Mouse (Mus musculus) erythroid progenitor cell, adult 5-6 weeks (primary cell): ENCODE results near the gene Siae. TPM values are rescaled to one million over a fixed set of nuclear protein-coding genes. Genes with fewer than 3 reads are reported as not detected.
A peak's percentile ranks its signal among the peaks of the same experiment; 100 is the strongest.

ENCODE experiments used
- ATAC-seq: replicated peaks from 2 replicates; pipeline ENCODE4 v1.8.0; 2016; ENCODE audit warnings: moderate number of reproducible peaks, mild to moderate bottlenecking, moderate TSS enrichment, inconsistent platforms; ENCODE audit not compliant: poor library complexity, low FRiP score, severe bottlenecking
- total RNA-seq, 2 experiments: library from RNA; stranded (forward) in 1 of 2; stranded (reverse) in 1 of 2; fragments of 150-400 nt in 1 of 2; fragments of 186-747, 209-891 nt in 1 of 2; gene quantifications; 2 replicates each; pipeline versions ENCODE4 v1.2.3 to v1.2.4; 2015 to 2017; ENCODE audit warnings: low replicate concordance in 2 of 2

Siae gene
- total RNA-seq, 2 experiments from 2014 or later: 2.5 to 3.6 TPM

GRCm38 (mm10) chr9:37656931-37657481 is 101.5 kb downstream of the Siae start, which contains the start of gene Tbrg1:
Tbrg1 (minus strand) TSS chr9:37657312.
- ATAC-seq: peak; percentile 90

GRCm38 (mm10) chr9:37659413-37659812 is 103.9 kb downstream of the Siae start:
- ATAC-seq: no peak

DNA sequence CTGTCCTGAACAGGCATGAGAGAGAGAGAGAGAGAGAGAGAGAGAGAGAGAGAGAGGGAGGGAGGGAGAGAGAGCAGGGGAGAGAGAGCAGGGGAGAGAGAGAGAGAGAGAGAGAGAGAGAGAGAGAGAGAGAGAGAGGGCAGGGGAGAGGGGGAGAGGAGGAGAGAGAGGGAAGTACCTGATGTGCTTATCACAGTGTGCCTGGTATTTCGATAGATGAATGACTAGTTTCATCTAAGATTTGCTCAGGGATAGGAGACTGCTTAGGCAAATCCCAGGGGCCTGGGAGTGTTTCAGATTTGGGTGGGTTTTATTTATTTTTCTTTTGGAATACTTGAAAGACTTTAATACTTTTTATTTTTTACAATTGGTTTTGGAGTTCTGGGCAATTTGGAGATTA is 107.7 kb downstream of the Siae start:
- no peak for ATAC-seq

DNA sequence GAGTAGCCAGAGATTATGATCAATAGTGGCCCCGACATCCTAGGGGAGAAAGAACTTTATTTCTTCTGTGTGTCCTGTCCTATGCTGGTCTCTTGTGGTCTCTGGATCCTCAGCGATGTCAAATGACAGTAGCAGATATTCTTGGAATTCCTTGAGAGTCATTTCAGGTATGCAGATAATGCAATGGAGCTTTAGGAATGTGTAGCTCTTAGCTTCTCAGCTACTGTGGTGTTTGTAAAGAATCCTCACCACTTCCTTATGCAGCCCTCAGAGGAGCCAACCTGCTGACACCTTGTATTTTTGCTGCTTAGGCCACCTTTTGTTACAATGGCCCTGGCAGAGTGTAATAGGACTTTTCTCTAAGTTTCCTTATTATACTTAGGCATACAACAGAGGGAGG is 109.1 kb downstream of the Siae start:
- ATAC-seq: no peak

- no peak for ATAC-seq
Measured at GRCm38 (mm10) chr9:37666045-37666444, 110.5 kb downstream of the Siae start.

DNA sequence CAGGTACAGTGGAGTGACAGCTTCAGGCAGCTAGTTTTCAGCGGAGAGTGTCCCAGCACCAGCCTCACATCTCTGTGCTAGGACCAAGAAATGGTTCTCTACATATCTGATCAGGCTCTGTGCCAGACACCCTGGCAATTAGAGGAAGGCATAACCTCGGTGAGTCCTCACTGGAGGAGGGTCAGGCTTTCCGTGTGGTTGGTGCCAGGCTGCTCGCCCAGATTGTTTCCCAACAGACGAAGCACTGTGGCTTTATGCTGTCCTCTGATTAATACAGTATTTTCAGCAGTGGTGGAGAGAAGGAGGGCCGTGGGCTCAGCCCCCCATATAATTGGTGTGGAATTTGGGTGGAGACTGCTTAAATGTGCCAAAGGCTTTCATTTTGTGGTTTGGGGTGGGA is 113.6 kb downstream of the Siae start, which contains the start of gene Panx3:
Gene Panx3 (minus strand): TSS at position 121 of the 400 bp plus-strand sequence.
- no peak for ATAC-seq

- no peak for ATAC-seq
Measured at GRCm38 (mm10) chr9:37669678-37670077, 114.2 kb downstream of the Siae start.

GRCm38 (mm10) chr9:37670261-37670660 is 114.8 kb downstream of the Siae start:
- no peak for ATAC-seq

DNA sequence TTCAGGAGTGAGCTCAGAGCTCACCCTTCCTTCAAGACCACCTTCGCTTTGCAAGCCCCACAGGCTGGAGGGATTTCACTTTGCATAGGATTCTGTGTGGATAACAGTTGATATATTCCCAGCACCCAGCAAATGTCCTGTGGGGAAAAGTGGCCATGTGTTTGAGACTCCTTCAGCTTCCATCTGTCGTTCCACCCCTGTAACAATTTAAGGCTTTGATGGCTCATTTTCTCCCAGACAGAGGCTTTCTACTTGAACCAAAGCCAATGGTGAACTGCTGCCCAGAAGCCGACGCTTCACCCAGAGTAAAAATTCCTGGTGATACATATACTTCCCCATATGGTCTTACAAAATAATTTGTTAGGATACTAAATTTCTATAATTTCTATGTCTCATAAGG is 119.8 kb downstream of the Siae start:
- ATAC-seq: no peak

DNA sequence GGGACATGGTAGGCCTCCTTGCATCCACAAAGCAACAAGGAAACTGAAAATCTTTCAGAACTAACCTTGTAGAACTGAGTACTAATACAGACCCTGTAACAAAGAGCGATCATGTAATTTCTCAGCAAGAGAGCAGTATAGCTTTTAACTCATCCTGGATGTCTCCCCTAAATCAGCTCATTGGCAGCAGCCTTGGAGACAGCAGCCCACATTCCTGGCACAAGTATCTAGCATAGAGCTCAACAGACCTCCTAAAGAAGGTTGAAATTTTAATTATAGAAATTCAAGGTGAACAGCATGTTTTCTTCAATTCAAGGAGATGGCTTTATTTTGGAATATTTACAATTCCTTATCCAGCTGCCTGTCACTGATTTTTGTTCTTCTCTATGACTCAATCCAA is 125.6 kb downstream of the Siae start:
- ATAC-seq: no peak

DNA sequence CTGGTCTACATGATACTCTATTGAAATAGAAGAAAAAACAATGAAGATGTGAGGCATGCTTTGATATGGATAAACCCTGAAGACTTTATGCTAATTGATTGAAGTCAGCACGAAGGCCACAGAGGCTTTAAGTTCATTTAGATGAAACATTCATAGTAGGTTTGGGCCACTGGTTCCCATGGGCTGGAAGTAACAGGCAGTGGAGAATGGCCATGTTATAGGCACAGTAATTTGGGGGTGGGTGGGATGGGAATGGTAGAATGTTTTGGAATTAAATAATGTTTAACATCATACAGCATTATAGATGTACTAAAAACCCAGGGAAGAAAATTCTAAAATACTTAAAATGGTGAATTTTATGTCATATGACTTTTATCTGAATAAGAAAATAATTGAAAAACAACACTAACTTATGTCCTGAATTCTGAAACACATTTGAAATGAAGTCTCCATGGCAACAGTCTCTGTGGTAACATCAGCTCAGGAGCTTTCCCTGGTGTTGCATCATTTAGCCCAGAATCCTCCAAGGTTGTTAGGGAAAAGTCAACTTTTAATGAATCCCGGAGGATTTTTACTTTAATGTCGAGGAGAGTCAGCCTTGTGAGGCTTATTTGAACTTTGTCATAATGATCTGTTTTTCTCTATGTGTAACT is 131.9 kb downstream of the Siae start:
- no peak for ATAC-seq

DNA sequence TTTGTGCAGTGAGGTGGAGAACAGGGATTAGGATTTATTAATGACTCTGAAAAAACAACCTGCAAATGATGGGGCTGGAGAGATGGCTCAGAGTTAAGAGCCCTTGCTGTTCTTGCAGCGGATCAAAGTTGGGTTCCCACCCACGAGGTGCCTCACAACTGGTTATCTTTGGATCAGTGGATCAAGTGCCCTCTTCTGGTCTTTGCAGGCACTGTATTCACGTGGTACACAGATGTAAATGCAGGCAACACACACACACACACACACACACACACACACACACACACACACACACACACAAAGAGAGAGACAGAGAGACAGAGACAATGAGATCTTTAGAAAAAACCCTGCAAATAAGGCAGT is 132.4 kb downstream of the Siae start:
- ATAC-seq: no peak

DNA sequence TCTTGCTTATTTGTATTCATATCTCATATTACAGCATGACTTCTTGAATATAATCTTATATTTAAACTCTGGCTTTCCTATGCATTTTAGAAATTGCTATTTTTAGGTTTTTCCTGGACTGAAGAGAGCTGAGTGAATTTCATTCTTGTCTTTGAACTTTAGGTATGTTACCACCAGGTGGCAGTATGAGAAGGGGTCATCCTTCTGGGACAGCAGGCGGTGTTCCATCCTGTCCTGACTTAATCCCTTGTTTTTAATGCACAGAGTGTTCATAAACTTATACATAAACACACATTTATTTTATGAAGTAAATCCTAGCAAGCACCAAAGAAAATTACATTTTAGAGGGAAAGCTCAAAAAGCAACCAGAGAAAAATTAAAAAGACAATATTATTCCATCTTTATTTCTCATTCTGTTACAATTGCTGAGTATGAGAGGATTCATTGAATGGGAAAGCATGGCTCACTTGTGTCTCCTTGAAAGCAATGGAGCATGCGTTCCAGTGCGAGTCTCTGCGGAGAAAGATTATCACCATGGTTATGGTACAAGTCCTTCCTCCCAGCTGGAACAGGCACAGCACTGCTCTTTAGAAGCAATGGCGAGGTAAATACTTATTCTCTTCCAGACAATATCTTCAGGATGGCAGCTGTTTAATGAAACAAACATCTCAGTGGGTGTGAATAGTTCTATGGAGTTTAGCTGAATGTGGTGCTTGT is 134.6 kb downstream of the Siae start:
- no peak for ATAC-seq

Other genes with a start within 250 kb of the Siae start
- gene Ccdc15, start 207.3 kb upstream of the Siae start, total RNA-seq (2015; ENCODE audit: low replicate concordance): 10.1 and 13.7 TPM in 2 replicates
- 6.1 and 8.0 TPM in 2 replicates for gene Ccdc15, start 207.3 kb upstream of the Siae start, total RNA-seq (2017; ENCODE audit: low replicate concordance)
- gene Hepacam, start 188.3 kb upstream of the Siae start, total RNA-seq (2015; ENCODE audit: low replicate concordance): not detected in 2 replicates
- gene Hepacam, start 188.3 kb upstream of the Siae start, total RNA-seq (2017; ENCODE audit: low replicate concordance): not detected in 2 replicates
- not detected in 2 replicates for gene Robo4, start 153.8 kb upstream of the Siae start, total RNA-seq (2015; ENCODE audit: low replicate concordance)
- gene Robo4, start 153.8 kb upstream of the Siae start, total RNA-seq (2017; ENCODE audit: low replicate concordance): not detected in 2 replicates
- gene Robo3, start 122.5 kb upstream of the Siae start, total RNA-seq (2015; ENCODE audit: low replicate concordance): not detected in 2 replicates
- not detected in 2 replicates for gene Robo3, start 122.5 kb upstream of the Siae start, total RNA-seq (2017; ENCODE audit: low replicate concordance)
- 5.0 and 8.3 TPM in 2 replicates for gene Msantd2, start 66.4 kb upstream of the Siae start, total RNA-seq (2015; ENCODE audit: low replicate concordance)
- 0.91 and 1.0 TPM in 2 replicates for gene Msantd2, start 66.4 kb upstream of the Siae start, total RNA-seq (2017; ENCODE audit: low replicate concordance)
- not detected in 2 replicates for gene Esam, start 27.6 kb upstream of the Siae start, total RNA-seq (2015; ENCODE audit: low replicate concordance)
- gene Esam, start 27.6 kb upstream of the Siae start, total RNA-seq (2017; ENCODE audit: low replicate concordance): not detected in 2 replicates
- gene Vsig2, start 16.4 kb upstream of the Siae start, total RNA-seq (2015; ENCODE audit: low replicate concordance): not detected in 2 replicates
- not detected in 2 replicates for gene Vsig2, start 16.4 kb upstream of the Siae start, total RNA-seq (2017; ENCODE audit: low replicate concordance)
- 1.1 and 3.8 TPM in 2 replicates for gene Nrgn, start 2.8 kb upstream of the Siae start, total RNA-seq (2015; ENCODE audit: low replicate concordance)
- gene Nrgn, start 2.8 kb upstream of the Siae start, total RNA-seq (2017; ENCODE audit: low replicate concordance): 2.3 TPM in 1 of 2 replicates, not detected in the other
- gene Spa17, start 58.0 kb downstream of the Siae start, total RNA-seq (2015; ENCODE audit: low replicate concordance): not detected in 2 replicates
- gene Spa17, start 58.0 kb downstream of the Siae start, total RNA-seq (2017; ENCODE audit: low replicate concordance): 11.6 TPM in 1 of 2 replicates, not detected in the other
- gene Tbrg1, start 101.6 kb downstream of the Siae start, total RNA-seq (2015; ENCODE audit: low replicate concordance): 16.9 and 30.6 TPM in 2 replicates
- gene Tbrg1, start 101.6 kb downstream of the Siae start, total RNA-seq (2017; ENCODE audit: low replicate concordance): 19.5 and 25.8 TPM in 2 replicates
- not detected in 2 replicates for gene Panx3, start 113.5 kb downstream of the Siae start, total RNA-seq (2015; ENCODE audit: low replicate concordance)
- not detected in 2 replicates for gene Panx3, start 113.5 kb downstream of the Siae start, total RNA-seq (2017; ENCODE audit: low replicate concordance)
- not detected in 2 replicates for gene Olfr160, start 160.6 kb downstream of the Siae start, total RNA-seq (2015; ENCODE audit: low replicate concordance)
- not detected in 2 replicates for gene Olfr160, start 160.6 kb downstream of the Siae start, total RNA-seq (2017; ENCODE audit: low replicate concordance)
- gene Olfr874, start 189.4 kb downstream of the Siae start, total RNA-seq (2015; ENCODE audit: low replicate concordance): not detected in 2 replicates
- not detected in 2 replicates for gene Olfr874, start 189.4 kb downstream of the Siae start, total RNA-seq (2017; ENCODE audit: low replicate concordance)
- not detected in 2 replicates for gene Olfr875, start 216.2 kb downstream of the Siae start, total RNA-seq (2015; ENCODE audit: low replicate concordance)
- not detected in 2 replicates for gene Olfr875, start 216.2 kb downstream of the Siae start, total RNA-seq (2017; ENCODE audit: low replicate concordance)
- not detected in 2 replicates for gene Olfr876, start 247.3 kb downstream of the Siae start, total RNA-seq (2015; ENCODE audit: low replicate concordance)
- not detected in 2 replicates for gene Olfr876, start 247.3 kb downstream of the Siae start, total RNA-seq (2017; ENCODE audit: low replicate concordance)